Mouse (Mus musculus): Measurements from ENCODE around the gene Echdc3. TPM values are rescaled to one million over a fixed set of nuclear protein-coding genes. Genes with fewer than 3 reads are reported as not detected.

Echdc3 gene
- total RNA-seq, 2 experiments from 2014 or later, result 23.5 to 26.2 TPM

Other genes with a start within 250 kb of the Echdc3 start
- gene Proser2, start 82.8 kb downstream of the Echdc3 start, total RNA-seq (2021), result 10 to 100 TPM; 12.0 to 21.3 TPM
- gene Usp6nl, start 109.6 kb upstream of the Echdc3 start, total RNA-seq (2021), result 1 to 10 TPM; 5.5 to 6.5 TPM